Mouse (Mus musculus) ES-E14 (cell line): ENCODE data around the gene Wnt10b.

Experiments
- CHD2 ChIP-seq: IDR thresholded peaks from 2 replicates; pipeline ENCODE4 v1.6.1; 2014; ENCODE audit warnings: mild to moderate bottlenecking, low read depth, low read length, inconsistent platforms
- HCFC1 ChIP-seq: IDR thresholded peaks from 2 replicates; pipeline ENCODE4 v1.6.1; 2012; ENCODE audit warnings: low read length, inconsistent platforms, borderline replicate concordance; ENCODE audit not compliant: insufficient read depth
- MAFK ChIP-seq: IDR thresholded peaks from 2 replicates; pipeline ENCODE4 v1.6.1; 2014; ENCODE audit warnings: mild to moderate bottlenecking, low read depth, low read length, inconsistent platforms; ENCODE audit not compliant: insufficient read depth
- ZC3H11A ChIP-seq: IDR thresholded peaks from 2 replicates; pipeline ENCODE4 v1.6.1; 2012; ENCODE audit warnings: low read depth, mild to moderate bottlenecking, inconsistent platforms, low read length, borderline replicate concordance
- ZNF384 ChIP-seq: IDR thresholded peaks from 2 replicates; pipeline ENCODE4 v1.6.1; 2012; ENCODE audit warnings: low read depth, low read length, inconsistent platforms

DNA sequence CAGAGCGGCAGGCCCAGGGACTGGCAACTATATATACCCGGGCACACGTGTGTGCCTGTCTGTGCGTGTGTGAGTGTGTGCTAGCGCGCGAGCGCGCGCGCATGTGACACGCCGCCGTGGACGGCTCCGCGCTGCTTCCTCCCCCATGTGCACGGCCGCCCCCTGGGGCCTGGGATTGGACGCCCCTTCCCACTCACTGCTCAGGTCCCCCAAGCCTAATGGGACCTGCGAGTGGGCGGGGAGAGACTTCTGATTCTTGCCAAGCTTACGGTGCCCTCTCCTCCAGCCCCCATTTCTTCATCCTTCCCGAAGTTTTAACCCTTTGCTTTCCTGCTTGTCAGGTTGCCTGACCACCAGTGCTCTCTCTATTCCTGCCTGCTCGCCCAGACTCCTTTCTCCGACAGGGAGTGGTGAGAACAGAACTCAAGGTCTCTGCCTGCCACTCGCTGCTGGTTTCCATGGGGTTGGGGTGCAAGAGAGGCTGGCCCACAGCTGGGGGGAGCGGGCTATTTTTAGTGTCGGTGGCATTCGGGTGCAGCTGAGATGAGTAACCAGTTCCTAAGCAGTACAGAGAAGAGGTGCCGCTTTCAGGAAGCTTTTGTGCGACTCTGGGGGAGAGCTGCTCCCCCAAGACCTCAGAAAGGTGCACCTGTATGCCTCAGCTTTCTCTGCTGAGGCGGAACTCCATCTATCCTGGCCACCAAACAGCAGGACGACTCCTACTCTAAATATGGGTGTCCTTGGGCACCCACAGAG is 30.1 kb upstream of the Wnt10b start:
- no peak for TF ChIP-seq MAFK
- TF ChIP-seq HCFC1 = no peak
- TF ChIP-seq CHD2 = no peak
- no peak for TF ChIP-seq ZNF384
- no peak for TF ChIP-seq ZC3H11A
